Mouse (Mus musculus): Measurements from ENCODE around the gene Fbf1.

GRCm38 (mm10) chr11:116142211-116142991, 25.6 kb downstream of the Fbf1 start:
- TF ChIP-seq CTCF (IDR thresholded peaks at IDR 0.05; ENCODE audit: low read depth, low read length) (no peak), POLR2A (IDR thresholded peaks at IDR 0.05; ENCODE audit: borderline replicate concordance, low read depth, low read length) (no peak)

All from bone marrow macrophage, adult 2 months (primary cell).